Mouse (Mus musculus): ENCODE measurements around the gene Slc16a7.

DNA sequence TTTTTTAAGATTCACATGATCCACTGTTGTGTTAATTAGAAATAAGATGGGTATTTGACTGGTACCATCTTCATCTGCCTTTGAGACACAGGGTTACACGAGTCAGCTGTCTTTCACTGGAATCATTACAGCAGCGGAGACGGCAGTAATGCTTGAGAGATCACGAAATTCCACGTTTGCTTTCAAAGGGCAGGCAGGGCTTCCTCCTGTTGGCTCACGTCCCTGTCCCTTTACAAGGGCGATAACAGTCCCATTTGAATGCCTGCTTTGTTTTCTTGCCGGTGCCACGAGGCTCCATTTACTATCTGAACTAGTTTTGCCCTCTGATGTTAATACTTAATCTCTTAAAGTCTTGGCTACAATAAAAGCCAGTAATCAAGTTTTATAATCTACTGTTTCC is 123.4 kb downstream of the Slc16a7 start:
- no peak for TF ChIP-seq CTCF (IDR thresholded peaks at IDR 0.05; ENCODE audit: borderline replicate concordance, insufficient read depth, low read length)
- TF ChIP-seq POLR2A (IDR thresholded peaks at IDR 0.05; ENCODE audit: low read depth, low read length) = no peak
